Mouse (Mus musculus): ENCODE data around the gene Olfr127.

DNA sequence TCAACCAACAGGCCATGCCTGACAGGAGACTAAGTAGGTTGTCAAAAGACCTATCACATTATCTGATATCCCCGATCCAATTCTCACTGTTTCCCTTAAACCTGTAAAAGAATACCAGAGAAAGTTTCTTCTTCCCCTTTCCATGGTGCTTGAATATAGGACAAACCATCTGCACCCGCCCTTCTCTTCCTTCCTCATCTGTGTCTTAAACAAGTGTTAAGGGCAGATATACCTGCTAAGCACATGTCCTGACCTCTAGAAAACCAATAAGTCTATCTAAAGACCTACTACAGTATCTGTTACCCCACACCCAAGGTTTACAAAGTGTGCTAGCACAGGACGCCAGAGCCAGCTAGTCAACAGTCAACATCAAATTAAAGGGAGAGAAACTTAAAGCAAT is 26.4 kb upstream of the Olfr127 start:
- TF ChIP-seq CTCF (IDR thresholded peaks at IDR 0.05; ENCODE audit: control insufficient read depth, insufficient read depth, insufficient replicate concordance, low read depth, low read length) (no peak), POLR2A (IDR thresholded peaks at IDR 0.05; ENCODE audit: control insufficient read depth, low read depth, low read length) (no peak)
